Mouse (Mus musculus) granulocyte monocyte progenitor cell, adult 5-6 weeks (primary cell): ENCODE results near the gene Repin1. TPM values are rescaled to one million over a fixed set of nuclear protein-coding genes. Genes with fewer than 3 reads are reported as not detected.
A peak's percentile ranks its signal among the peaks of the same experiment; 100 is the strongest.
"Not testable (repeated sequence)": the region's sequence is repeated elsewhere in the genome, so short reads cannot be mapped to it uniquely, and the experiment has no call there.

Source experiments
- ATAC-seq: replicated peaks from 2 replicates; pipeline ENCODE4 v1.8.0; 2016; ENCODE audit warnings: mild to moderate bottlenecking, moderate TSS enrichment, inconsistent platforms; ENCODE audit not compliant: poor library complexity, severe bottlenecking
- total RNA-seq, 2 experiments: library from RNA; stranded (forward) in 1 of 2; stranded (reverse) in 1 of 2; fragments of 200-712, 200-1000 nt in 1 of 2; fragments of >200 nt in 1 of 2; fragmentation: Nextera tagmentation in 1 of 2; gene quantifications; 2 replicates each; pipeline ENCODE4 v1.2.3; 2014 to 2017

Repin1 gene
- total RNA-seq, 2 experiments from 2014 or later: 12.0 to 18.8 TPM

DNA sequence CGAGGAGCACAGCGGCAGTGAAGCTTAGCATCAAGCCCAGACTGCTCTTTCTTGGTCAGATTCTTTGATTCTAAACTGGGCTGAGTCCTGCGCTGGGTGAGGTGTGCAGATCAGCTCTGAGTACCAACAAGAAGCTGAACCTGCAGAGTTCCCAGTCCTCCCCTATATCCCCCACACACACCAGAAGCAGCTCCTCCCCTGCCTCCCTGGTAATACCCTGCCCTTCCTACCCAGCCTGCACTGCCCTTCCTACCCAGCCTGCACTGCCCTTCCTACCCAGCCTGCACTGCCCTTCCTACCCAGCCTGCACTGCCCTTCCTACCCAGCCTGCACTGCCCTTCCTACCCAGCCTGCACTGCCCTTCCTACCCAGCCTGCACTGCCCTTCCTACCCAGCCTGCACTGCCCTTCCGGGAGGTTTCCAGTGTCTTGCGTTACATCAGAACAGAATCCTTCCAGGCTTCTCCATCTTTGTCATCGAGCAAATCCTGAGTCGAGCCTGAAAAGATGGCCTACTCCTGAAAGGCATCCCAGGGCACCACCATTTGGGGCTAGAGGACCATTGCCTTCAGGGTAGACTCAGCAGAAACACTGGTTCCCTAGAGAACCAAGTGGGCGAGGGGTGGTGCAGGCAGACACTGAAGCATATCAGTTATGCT is 28.6 kb downstream of the Repin1 start:
- ATAC-seq: not testable (repeated sequence)

DNA sequence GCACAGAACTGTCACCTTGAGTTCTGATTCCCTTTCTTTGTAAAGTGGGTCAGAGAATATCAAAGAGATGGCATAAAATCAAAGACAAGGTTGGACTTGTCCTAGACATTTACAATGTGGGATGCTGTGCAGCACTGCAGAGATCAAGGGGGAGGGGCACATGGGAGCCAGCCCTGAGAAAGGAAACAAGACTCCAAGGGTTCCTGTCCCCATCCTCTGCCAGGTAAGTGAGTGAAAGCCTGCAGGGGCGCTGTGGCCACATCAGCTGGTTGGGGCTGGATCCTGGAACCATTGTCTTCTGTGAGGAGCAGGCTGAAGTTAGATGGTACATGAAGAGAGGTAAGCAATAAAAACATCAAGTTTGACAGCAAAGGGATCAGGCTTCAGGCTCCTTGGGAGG is 29.8 kb downstream of the Repin1 start:
- ATAC-seq: no peak

- no peak for ATAC-seq
Measured at GRCm38 (mm10) chr6:48626464-48626863, 32.8 kb downstream of the Repin1 start, which contains the start of gene AI854703. AI854703 (plus strand) TSS chr6:48626764.

GRCm38 (mm10) chr6:48626984-48627383 is 33.3 kb downstream of the Repin1 start:
- peak; percentile 58 for ATAC-seq

DNA sequence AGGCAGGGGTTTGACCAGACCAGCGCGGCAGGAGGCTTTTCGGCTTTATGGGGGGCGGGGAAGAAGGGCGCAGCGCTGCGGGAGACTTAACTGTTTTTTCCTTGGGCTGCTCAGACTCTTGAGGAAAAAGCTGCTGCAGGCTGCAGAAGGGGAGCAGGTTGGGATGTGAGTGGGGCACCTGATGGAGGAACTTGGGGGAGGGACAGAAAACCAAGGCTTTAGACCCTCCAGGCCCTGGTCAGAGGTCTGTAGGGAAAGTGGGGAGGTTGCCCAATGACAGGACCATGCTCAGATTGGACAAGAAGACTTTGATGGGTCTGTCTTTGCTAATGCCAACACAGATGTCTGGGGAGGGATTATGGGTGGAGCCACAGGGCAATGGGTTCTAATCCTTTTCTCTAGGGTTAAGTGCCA is 33.8 kb downstream of the Repin1 start:
- ATAC-seq: no peak

DNA sequence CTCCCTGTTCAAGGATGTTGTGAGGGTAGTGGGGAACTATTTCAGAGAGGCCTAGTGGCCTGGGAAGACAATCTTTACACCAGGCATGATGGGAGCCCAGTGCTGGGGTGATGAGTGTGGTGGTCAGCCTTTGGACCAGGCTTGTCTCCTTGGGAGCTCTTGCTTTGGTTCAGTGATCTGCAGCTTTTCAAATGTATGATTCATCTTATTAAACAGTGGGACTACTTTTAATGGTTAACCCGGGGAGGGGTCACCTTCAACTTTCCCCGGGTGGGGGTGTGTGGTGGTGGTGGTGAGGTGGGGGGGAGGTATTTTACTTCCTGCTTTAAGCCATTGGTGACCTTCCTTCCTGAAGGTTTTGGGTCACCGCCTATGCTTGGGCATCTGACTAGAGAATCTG is 34.7 kb downstream of the Repin1 start:
- no peak for ATAC-seq

- peak; percentile 62 for ATAC-seq
Measured at GRCm38 (mm10) chr6:48628808-48629660, 35.4 kb downstream of the Repin1 start.

DNA sequence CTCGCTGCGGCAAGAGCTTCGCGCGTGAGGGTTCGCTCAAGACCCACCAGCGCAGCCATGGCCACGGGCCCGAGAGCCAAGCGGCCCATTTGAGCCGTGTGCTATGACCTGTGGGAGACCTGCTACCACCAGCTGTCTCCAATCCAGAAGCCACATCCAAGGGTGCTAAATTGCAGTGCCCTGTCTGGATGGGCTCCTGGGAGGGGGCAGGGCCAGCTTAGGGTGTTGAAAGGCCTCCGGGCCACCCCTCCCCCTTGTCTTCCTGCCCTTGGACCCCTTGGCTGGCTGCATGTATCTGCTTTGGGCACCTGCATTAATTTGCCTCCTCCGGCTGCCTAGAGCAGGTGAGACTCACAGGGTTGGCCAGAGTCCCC is 36.0 kb downstream of the Repin1 start:
- ATAC-seq: no peak

GRCm38 (mm10) chr6:48630831-48631230 is 37.1 kb downstream of the Repin1 start:
- no peak for ATAC-seq

- no peak for ATAC-seq
Measured at GRCm38 (mm10) chr6:48635105-48635504, 41.4 kb downstream of the Repin1 start.

- ATAC-seq: no peak
Measured at GRCm38 (mm10) chr6:48636515-48636914, 42.8 kb downstream of the Repin1 start.

DNA sequence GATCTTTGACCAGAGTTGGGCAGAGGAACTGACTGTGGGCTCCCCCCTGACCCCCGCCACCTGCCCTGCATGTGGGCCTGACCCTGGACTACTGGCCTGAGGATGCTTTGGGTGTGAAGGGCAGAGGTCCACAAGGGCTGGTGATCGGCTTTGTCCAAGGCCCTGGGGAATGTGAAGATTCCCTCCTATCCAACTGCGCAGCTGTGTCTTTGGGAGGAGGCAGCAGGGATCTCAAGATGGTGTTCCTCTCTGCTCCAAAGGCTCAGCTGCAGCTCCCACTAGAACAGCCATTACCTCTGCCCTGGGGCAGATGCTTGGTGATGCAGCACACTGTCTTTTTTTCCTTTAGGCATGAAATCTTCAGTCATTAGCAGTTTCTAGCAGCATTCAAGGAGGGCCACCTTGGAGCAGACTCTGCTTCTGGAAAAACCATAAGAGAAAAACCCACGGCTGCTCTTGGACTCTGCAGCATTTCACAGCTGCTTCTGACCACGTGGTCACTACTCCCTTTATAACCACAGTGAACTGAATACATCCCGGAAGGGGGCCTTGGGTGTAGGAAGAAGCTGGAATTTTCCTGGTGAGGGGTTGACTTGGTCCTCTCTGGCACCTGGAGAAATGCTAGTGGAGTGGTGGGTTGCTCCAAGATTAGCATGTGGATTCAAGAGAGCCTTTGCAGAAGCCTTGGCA is 44.3 kb downstream of the Repin1 start:
- ATAC-seq: no peak

DNA sequence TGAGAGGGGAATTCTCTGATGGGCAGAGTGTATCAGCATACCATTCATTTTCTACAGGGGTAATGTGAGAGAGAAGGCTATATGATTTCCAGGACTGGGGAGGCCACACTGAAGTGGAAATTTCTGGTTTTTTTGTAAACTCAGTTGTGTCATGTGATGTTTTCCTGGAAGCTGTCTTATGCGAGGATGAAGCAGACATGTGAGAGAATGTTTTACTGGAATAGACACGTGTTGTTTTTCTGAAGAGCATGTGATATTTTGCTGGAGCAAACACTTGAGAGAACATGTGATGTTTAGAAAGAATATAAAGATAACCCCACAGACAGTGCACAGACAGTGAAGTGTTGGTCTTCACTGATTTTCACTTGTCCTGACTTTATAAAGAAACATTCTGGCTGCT is 44.9 kb downstream of the Repin1 start:
- ATAC-seq: no peak

DNA sequence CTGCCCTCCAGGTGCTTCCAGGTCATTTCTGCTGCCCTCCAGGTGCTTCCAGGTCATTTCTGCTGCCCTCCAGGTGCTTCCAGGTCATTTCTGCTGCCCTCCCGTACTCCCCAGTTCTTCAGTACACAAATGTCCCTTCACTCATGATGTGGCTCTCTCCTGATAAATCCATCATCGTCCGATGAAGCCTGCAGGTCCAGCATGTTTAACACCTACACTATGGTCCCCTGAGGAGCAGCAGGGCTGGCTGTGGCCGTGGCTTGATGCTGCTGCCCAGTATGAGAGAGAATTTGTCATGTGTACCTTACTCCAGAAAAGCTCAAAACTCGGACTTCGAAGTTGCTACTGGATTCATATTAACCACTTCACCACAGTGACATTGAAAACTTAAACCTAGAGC is 47.7 kb downstream of the Repin1 start:
- no peak for ATAC-seq

DNA sequence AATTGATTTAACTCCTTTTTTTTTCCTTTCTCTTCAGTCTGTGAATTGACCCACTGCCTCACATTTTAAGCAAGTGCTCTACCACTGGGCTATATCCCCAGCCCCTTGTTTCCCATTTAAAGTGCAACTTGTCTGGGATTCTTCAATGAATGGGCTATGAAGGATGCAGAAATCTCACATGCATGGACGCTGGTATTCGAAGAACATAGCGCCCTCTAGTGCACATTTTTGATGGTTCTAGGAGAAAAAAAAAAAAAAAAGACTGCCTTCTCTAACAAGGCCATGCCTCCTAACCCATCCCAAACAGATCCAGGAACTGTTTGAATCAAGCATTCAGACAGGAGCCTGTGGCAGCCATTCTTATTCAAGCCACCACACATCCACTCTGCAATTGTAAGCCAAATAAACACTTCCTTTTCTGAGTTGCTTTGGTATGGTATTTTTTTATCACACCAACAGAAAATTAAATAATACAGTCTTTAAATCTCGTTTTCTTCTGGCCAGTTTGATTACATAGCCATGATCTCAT is 49.1 kb downstream of the Repin1 start:
- ATAC-seq: no peak

DNA sequence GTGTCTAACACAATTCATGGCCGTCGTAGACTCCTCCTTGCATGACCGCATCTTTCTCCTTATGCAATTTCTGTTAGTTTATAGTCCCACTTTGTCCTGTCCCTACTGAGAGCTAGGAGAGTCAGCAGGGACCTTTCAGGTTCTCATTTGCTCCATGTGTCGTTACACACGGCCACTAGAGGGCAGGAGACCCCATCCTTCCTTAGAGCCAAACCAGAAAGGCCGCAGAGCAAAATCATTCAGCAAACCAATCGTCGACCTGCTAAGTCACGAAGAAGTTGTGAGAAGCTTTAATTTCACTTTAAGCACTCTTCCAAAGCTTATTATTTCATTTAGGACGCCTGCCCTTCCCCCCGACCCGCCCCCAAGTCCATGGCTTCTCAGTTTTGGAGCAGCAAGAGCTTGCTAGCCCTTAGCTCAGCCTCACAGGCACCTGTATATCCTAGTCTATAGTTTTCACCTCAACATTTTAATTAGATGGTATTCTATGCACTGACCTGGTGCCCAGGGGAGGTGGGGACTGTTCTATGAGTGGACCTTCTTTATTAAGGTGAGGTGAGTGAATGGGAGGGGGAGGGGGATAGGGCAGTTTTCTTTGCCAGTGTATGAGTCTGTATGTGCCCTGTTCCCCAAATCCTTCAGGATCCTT is 52.1 kb downstream of the Repin1 start:
- peak; percentile 71 for ATAC-seq

GRCm38 (mm10) chr6:48646309-48646690 is 52.6 kb downstream of the Repin1 start:
- no peak for ATAC-seq

DNA sequence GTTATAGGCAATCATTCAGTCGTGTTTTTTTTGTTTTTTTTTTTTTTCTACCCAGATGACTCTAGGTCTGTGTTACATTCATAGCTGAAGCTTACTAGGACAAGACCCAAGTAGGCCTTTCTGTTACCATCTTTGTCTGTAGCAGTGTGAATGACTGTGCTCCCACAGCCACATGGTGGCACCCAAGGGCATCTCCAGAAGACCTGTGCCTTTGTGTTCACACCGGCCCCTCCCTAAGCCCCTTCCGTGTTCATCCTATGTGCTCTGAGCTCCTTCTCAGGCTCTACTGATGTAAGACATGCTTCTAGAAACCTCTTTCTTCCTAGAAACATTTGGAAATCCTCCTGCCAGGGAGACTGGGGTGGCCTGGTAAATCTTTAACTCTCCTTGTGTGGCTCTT is 53.3 kb downstream of the Repin1 start, which contains the start of gene Gimap8:
Gene Gimap8, plus strand, starts transcription at position 240 of the 400 bp plus-strand sequence.
- peak; percentile 66 for ATAC-seq

DNA sequence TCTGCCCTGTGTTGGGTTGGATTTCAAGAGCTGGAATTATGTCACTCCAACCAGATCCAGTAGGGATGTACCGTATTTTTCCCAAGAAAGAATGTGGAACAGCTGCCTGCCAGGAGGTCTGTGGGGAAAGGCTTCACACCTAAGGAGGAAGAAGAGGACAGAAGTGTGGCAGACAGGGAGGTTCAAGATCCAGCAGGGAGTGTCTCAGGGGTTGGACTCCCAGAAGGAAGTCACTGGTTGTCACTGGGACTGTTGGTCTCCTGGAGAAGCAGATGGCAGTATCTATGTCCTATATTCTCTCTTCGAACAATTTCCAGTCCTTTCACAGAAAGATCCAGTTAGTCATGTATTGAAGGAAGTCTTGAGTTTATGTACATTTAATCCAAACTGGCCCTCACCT is 53.9 kb downstream of the Repin1 start:
- ATAC-seq: no peak
